Mouse (Mus musculus): ENCODE measurements around the gene Dirc2. TPM values are rescaled to one million over a fixed set of nuclear protein-coding genes. Genes with fewer than 3 reads are reported as not detected.

Dirc2 gene
- total RNA-seq, 2 experiments from 2014 or later: 88.5 to 94.6 TPM

Other genes starting within 250 kb of the Dirc2 start
- gene Sema5b, start 228.2 kb downstream of the Dirc2 start, total RNA-seq (2021): 10 to 100 TPM; 27.4 to 29.5 TPM
- 1 to 10 TPM; 5.5 to 6.0 TPM for gene Hspbap1, start 1.0 kb upstream of the Dirc2 start, total RNA-seq (2021)
- under 1 TPM; 0.54 to 0.89 TPM for gene Parp14, start 102.2 kb upstream of the Dirc2 start, total RNA-seq (2021)
- 1 to 10 TPM; 1.7 to 2.9 TPM for gene Parp9, start 169.1 kb upstream of the Dirc2 start, total RNA-seq (2021)
- 1 to 10 TPM; 1.8 to 2.1 TPM for gene Dtx3l, start 169.8 kb upstream of the Dirc2 start, total RNA-seq (2021)
- gene Kpna1, start 209.4 kb upstream of the Dirc2 start, total RNA-seq (2021): 100 to 1,000 TPM in 1 of 2 experiments, 10 to 100 TPM in 1; 92.4 to 104 TPM

All from left cerebral cortex, postnatal 10 days (tissue).